Mouse (Mus musculus): ENCODE results near the gene Aqp9.

Gene Aqp9

GRCm38 (mm10) chr9:71167473-71168215 is 838 bp downstream of the Aqp9 start:
- DNase-seq (ENCODE audit: inconsistent age in 2 of 2, low spot score in 1 of 2): no peak

GRCm38 (mm10) chr9:71166871-71167465 is 1.5 kb downstream of the Aqp9 start:
- DNase-seq (ENCODE audit: inconsistent age in 2 of 2, low spot score in 1 of 2): peak; percentile 16 to 76

DNA sequence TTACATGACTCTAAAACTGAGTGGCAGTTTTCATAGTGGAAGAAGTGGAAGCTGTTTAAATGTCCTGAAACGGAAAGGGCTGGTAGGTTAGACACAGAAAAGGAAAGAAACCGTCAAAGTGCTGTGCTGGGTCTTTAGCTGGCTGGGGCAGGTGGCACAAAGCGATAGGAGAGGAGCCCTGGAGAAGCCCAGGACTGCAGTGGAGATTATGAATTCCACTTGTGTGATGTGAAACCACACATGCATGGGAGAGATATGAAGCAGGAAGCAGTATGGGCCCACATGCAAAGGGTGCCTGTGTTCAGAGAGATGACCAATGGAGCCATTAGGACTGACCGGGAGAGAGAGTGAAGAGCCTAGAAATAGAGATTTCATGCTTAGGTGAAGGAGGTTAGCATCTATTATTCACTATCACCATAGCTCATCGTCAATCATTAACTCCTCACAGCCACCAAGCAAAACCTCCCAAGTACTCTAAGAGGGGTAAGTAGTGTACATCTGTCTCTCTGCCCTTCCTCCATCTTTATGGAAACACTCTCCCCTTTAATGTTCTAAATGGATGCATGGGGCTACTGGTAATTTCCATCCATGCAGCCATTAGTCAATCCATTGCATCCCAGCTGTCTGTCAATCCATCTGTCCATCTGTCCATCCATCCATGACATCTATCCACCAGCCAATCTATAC is 2.3 kb downstream of the Aqp9 start:
- no peak for DNase-seq (ENCODE audit: inconsistent age in 2 of 2, low spot score in 1 of 2)

GRCm38 (mm10) chr9:71165510-71165909 is 3.0 kb downstream of the Aqp9 start:
- no peak for DNase-seq (ENCODE audit: inconsistent age in 2 of 2, low spot score in 1 of 2)

DNA sequence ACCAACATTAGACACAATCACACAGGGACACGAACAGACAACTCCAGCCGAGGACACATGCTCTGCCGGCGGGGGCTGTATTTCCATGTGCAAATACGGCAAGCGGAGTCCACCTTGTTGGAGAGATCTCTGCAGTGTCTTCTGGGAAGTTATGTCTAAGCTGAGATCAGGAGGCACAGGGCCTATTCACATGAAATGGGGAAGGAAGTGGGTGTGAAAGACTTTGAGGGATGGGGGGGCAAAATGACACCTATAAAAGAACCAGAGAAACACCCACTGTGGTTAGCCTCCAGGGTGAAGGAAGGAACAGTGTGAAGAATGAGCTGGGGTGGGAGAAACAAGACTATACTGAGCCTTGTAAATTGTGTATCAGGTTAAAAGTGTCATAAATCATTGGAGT is 3.4 kb downstream of the Aqp9 start:
- no peak for DNase-seq (ENCODE audit: inconsistent age in 2 of 2, low spot score in 1 of 2)

GRCm38 (mm10) chr9:71164353-71164752 is 4.1 kb downstream of the Aqp9 start:
- DNase-seq (ENCODE audit: inconsistent age in 2 of 2, low spot score in 1 of 2): no peak

DNA sequence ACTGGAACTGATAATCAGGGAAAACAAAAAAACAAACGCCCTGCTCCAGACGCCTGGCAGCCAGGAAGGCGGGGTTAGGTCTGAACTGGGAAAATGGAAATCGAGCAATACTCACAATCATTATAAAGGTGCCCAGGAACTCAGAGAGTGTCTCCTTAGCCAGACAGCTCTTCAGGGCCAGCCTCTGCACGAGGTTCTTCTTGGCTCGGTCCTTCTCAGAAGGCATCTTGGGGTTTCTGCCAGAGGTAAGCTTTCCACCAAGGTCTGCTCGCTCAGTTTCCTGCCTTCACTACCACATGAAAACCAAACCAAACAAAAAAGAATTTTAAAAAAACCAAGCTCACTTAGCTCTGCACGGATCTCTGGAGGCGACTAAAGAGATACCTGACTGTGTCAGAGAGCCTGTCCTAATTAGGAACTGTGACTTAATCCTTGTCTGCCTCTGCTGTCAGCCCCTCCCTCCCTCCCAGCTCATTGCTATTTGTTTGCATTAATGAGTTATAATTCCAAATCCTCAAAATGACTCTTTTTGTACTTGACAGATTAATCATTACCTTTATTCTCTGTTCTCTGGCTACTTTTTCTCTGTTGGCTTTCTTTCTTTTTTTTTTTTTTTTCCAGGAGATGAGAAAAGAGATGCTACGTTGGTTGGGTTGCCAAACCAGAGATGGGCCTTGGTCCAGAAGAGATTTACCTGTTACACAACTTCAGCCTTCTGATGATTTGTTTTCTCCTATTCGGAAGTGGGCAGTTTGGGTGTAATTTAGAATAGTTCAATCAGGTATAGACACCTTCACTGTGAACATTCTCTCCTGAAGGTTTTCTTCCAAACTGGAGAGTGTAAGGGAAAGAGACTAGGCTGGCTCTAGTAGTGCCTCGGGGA is 5.4 kb downstream of the Aqp9 start:
- DNase-seq (ENCODE audit: inconsistent age in 2 of 2, low spot score in 1 of 2): no peak

GRCm38 (mm10) chr9:71162131-71162857 is 6.2 kb downstream of the Aqp9 start:
- DNase-seq (ENCODE audit: inconsistent age in 2 of 2, low spot score in 1 of 2): no peak

GRCm38 (mm10) chr9:71160849-71161711 is 7.4 kb downstream of the Aqp9 start:
- no peak for DNase-seq (ENCODE audit: inconsistent age in 2 of 2, low spot score in 1 of 2)

DNA sequence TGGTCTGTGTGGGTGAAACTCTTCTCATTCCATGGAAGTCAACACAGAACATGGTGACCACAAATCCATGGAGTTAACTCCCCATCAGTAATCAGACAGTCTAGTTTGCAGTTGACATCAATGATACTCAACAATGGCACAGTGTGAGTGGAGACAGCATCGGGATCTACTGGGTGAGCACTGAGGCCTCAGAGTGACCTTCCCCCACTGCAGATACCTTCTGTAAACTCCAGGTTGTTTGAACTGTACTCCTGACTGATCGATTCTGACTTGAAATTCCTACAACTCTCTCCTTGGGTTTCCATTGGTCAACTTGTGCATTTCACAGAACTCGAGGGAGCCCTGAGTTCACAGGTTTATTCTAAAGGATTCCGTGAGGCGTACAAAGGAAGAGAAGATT is 8.8 kb downstream of the Aqp9 start:
- DNase-seq (ENCODE audit: inconsistent age in 2 of 2, low spot score in 1 of 2): no peak

- no peak for DNase-seq (ENCODE audit: inconsistent age in 2 of 2, low spot score in 1 of 2)
Measured at GRCm38 (mm10) chr9:71159060-71159626, 9.3 kb downstream of the Aqp9 start.

- DNase-seq (ENCODE audit: inconsistent age in 2 of 2, low spot score in 1 of 2): no peak
Measured at GRCm38 (mm10) chr9:71157921-71158646, 10.4 kb downstream of the Aqp9 start.

DNA sequence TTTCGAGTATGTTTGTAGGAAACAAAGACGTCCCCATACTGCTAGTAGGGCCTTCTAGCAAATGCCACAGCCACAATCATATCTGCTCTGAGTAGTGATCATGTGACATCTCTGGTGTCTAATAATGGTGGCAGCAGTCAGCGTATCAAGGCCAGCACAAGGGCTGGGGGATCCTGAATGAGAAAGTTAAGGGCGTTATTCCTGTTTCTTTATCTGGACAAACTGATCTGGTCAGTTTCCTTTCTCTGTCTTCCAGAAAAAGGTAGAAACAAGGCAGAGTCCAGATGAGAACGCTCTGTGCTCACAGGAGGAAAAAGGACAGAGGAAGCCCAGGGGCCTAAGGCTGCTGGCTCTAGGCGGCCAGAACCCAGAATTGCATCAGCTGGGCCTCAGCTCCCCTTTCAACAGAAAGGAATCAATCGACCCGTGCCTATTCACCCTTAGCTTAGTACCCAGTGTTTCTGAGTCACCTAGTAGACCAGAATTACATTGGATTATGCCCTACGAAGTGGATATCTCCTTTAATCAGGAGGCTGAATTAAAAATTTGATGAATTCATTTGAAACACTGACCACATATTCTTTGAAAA is 11.9 kb downstream of the Aqp9 start:
- DNase-seq (ENCODE audit: inconsistent age in 2 of 2, low spot score in 1 of 2): no peak

DNA sequence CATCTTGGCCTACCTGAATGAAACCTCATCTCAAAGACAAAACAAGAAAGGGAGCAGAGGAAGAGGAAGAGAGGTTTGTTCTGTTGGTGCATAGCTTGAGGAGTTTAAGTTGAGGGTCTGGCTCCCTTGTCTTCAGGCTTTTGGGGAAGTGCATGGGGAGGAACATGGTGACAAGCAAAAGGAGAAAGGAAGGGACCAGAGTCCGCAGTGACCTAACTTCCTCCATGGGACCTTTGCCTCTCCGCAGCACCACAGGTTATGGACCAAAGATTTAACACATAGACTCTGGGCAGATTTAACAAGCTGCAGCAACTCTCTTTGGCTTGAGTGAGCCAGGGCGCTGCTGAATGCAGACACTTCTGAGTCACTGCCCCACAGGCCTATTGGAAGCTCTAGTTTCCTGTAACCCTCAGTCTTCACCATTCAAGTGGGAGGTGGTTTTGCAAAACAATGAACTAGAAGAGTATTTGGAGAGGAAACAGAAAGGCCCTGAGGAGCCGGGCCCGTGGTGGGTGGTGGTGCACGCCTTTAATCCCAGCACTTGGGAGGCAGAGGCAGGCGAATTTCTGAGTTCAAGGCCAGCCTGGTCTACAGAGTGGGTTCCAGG is 13.0 kb downstream of the Aqp9 start:
- no peak for DNase-seq (ENCODE audit: inconsistent age in 2 of 2, low spot score in 1 of 2)

DNA sequence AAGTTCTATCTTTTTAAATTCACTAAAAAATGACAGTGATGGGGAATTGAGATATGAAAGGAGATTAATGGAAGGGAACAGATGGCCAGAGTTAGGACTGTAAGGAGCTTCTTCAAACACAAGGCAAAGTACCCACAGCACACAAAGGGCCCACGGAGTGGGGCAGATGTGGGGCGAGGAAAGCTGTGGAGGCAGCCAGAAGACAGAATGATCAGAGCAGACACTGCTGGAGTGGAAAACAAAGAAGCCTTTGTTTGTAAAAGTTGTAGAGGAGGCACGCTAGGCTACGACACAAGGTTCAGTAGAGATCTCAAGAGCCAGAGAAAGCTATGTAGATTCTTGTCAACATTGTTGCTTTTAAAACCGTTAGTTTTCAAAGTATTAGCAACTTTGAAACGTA is 17.1 kb downstream of the Aqp9 start:
- DNase-seq (ENCODE audit: inconsistent age in 2 of 2, low spot score in 1 of 2): no peak

DNA sequence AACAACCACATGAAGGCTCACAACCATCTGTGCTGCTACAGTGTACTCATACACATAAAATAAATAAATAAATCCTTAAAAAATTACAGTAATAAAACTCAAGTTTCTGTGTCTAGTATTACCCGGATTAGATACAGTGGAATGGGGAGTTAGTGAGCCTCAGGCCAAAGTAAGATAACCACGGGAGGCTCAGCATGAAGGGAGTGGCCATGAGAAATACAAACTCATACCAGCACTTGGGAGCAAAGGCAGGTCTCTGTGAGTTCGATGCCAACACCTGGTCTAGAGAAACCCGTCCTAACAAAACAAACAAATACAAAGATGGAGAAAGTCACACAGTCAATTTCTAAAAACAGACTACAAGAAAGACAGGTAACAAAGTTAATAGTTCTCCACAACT is 18.3 kb downstream of the Aqp9 start:
- no peak for DNase-seq (ENCODE audit: inconsistent age in 2 of 2, low spot score in 1 of 2)

DNA sequence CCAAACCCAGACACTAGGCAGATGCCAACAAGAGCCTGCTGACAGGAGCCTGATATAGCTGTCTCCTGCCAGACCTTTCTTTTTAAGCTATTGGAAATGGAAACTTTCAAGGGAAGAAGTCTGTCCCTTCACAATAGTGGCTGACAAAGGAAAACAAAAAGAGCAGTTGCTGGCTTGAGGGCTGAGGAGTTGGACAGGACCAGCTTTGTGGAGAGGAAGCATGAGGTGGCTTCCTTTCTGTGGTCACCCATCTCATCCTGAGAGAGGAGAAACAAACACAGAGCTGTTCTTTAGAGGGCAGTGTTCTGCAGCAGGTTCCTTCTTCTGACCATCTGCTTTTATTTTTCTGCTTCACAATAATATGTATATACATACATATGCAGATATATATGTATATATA is 19.6 kb downstream of the Aqp9 start:
- DNase-seq (ENCODE audit: inconsistent age in 2 of 2, low spot score in 1 of 2): no peak

DNA sequence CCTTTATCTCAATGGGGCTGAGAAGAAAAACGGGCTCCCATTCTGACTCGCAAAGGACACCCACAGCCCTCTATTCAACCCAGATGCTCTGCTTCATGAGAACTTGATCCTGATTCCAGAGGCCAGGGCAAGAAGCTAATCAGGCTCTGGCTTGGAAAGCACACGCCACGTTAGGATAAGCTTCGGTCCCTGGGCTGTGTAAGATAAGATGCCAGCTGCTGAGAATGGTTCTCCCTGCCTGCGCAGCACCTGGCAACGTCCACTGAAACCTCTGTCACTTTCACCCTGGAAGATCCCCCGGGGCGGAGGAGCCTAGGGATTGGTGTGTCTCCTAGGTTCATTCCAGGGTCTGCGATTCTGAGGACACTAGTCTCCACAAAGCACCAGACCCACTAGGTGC is 22.3 kb downstream of the Aqp9 start:
- no peak for DNase-seq (ENCODE audit: inconsistent age in 2 of 2, low spot score in 1 of 2)
